Mouse (Mus musculus) hindbrain, embryonic 11.5 days (tissue): ENCODE measurements around the gene Gcc2. TPM values are rescaled to one million over a fixed set of nuclear protein-coding genes. Genes with fewer than 3 reads are reported as not detected.

ENCODE experiments used
- ATAC-seq: fragments of 200-750 bp; cut with Nextera tagmentation; 2 replicates; pipeline ENCODE4 v1.8.0; 2017; ENCODE audit warnings: mild to moderate bottlenecking, moderate TSS enrichment, moderate library complexity; ENCODE audit not compliant: low FRiP score
- DNase-seq: peaks from one replicate; pipeline ENCODE4 v3.0.0-alpha.2; 2015; ENCODE audit warnings: low spot score
- H3K27ac ChIP-seq: fragments of 300-500 bp; sonication (generic); 2 replicates; pipeline ENCODE4 v1.5.1; 2014; ENCODE audit warnings: mild to moderate bottlenecking, low read depth, low read length
- H3K27me3 ChIP-seq: fragments of 300-500 bp; sonication (generic); 2 replicates; pipeline ENCODE4 v1.6.1; 2014; ENCODE audit warnings: mild to moderate bottlenecking, low read length, moderate library complexity, mixed read lengths; ENCODE audit not compliant: control insufficient read depth, insufficient read depth
- H3K36me3 ChIP-seq: fragments of 300-500 bp; sonication (generic); 2 replicates; pipeline ENCODE4 v1.6.1; 2014; ENCODE audit warnings: mild to moderate bottlenecking, low read length, moderate library complexity, mixed read lengths; ENCODE audit not compliant: control insufficient read depth, insufficient read depth
- H3K4me1 ChIP-seq: fragments of 300-500 bp; sonication (generic); replicated peaks from 2 replicates; pipeline ENCODE4 v1.6.1; 2014; ENCODE audit warnings: low read length, mixed read lengths; ENCODE audit not compliant: control insufficient read depth, insufficient read depth
- H3K4me2 ChIP-seq: fragments of 300-500 bp; sonication (generic); replicated peaks from 2 replicates; pipeline ENCODE4 v1.6.1; 2014; ENCODE audit warnings: mild to moderate bottlenecking, low read depth, low read length
- H3K4me3 ChIP-seq: fragments of 300-500 bp; sonication (generic); 2 replicates; pipeline ENCODE4 v1.5.1; 2014; ENCODE audit warnings: low read depth, low read length
- H3K9ac ChIP-seq: fragments of 300-500 bp; sonication (generic); 2 replicates; pipeline ENCODE4 v1.6.1; 2014; ENCODE audit warnings: low read depth, low read length
- H3K9me3 ChIP-seq: fragments of 300-500 bp; sonication (generic); 2 replicates; pipeline ENCODE4 v1.6.1; 2016; ENCODE audit warnings: low read length; ENCODE audit not compliant: control insufficient read depth
- WGBS: fragments of 180-500 bp; shearing (Covaris S2); extraction: QIAGEN DNeasy Blood & Tissue Kit; methylation state at CpG from one replicate; pipeline ENCODE4 v1.1.7; 2014; 5-methylcytosine and 5-hydroxymethylcytosine counted together
- polyA plus RNA-seq: library from polyadenylated mRNA; unstranded; fragments of >200 nt; fragmentation: Nextera tagmentation; extraction: Ambion mirVana; gene quantifications from 2 replicates; pipeline ENCODE4 v1.2.1, GENCODE M21; 2014

Gcc2 gene
- 49.4 and 56.1 TPM in 2 replicates for polyA plus RNA-seq

DNA sequence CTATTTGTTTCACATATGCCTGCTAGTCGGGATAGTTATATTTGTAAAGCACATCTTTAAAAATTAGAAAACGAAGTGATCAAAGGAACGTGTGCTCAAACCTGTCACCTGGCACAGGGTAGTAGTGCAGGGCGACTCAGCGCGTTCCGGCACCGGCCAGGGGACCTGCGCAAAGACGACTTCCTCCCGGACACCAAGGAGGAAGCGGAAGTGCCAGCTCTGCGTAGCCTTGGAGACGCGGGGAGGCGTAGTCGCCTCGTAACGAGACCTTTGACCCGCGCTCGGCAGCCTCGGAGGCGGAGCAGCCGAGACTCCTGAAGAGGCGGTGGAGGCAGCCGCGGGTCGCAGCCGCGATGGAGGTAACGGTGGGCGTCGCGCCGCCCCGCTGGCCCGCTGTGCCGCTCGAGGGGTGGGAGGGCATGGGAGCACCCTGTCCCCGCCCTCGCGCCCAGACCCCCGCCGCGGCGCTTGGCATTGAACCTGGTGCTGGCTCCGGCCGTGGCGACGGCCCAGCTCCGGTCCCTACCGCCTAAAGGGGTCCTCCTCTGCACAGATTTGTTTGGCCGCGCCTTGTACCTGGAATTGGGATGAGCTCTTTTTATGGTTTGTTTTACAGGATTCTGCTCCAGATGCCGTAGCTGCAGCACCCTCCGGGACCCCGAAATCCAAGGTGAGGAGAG, at the start of gene Gcc2:
Gene Gcc2 (plus strand): TSS at position 285 of the 680 bp plus-strand sequence.
- peak within 1 kb of the TSS; percentile 78 for H3K9ac ChIP-seq
- peak within 1 kb of the TSS; percentile 52 for H3K4me2 ChIP-seq
- ATAC-seq, result peak; percentile 99
- peaks cover 2% of the 10 kb centered on the region; the same call in 1 of the 2 replicates for H3K36me3 ChIP-seq
- DNase-seq, result peak; percentile 96
- H3K27me3 ChIP-seq, result no peaks in the 10 kb centered on the region
- peak within 1 kb of the TSS; percentile 54; the same call in 1 of the 2 replicates for H3K27ac ChIP-seq
- peak within 1 kb of the TSS; percentile 85 for H3K4me3 ChIP-seq
- H3K9me3 ChIP-seq, result no peaks in the 10 kb centered on the region
- no peaks in the 10 kb centered on the region for H3K4me1 ChIP-seq
- 1% methylated on average over 36 of the region's 58 CpGs for WGBS

DNA sequence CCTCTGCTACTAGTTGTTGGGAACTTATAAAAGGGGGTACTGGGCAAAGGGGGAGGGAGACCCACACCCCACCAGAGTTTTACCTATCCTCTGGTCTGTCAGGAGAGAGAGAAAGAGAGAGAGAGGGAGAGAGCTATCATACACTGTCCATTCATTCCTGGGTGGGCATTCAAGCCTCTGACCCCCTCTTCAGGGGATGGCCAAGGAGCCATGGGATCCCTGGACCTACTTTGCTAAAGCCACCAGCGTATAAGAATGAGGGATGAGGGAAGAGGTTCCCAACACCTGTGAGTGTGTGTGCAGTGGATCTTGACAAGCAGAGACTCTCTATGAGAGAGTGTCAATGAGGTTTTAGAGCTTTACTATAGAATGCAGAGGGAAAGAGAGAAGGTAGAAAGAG, 49.3 kb upstream of the Gcc2 start:
- H3K4me2 ChIP-seq, result no peak overlapping the region
- H3K27me3 ChIP-seq, result no peaks in the 10 kb centered on the region
- no peak overlapping the region for H3K27ac ChIP-seq
- no peaks in the 10 kb centered on the region for H3K36me3 ChIP-seq
- WGBS, result 48% methylated on average over 1 of the region's 1 CpGs
- ATAC-seq (no peak), DNase-seq (no peak)
- no peak overlapping the region for H3K9ac ChIP-seq
- H3K4me1 ChIP-seq, result no peaks in the 10 kb centered on the region
- no peaks in the 10 kb centered on the region for H3K9me3 ChIP-seq
- H3K4me3 ChIP-seq, result no peak overlapping the region

DNA sequence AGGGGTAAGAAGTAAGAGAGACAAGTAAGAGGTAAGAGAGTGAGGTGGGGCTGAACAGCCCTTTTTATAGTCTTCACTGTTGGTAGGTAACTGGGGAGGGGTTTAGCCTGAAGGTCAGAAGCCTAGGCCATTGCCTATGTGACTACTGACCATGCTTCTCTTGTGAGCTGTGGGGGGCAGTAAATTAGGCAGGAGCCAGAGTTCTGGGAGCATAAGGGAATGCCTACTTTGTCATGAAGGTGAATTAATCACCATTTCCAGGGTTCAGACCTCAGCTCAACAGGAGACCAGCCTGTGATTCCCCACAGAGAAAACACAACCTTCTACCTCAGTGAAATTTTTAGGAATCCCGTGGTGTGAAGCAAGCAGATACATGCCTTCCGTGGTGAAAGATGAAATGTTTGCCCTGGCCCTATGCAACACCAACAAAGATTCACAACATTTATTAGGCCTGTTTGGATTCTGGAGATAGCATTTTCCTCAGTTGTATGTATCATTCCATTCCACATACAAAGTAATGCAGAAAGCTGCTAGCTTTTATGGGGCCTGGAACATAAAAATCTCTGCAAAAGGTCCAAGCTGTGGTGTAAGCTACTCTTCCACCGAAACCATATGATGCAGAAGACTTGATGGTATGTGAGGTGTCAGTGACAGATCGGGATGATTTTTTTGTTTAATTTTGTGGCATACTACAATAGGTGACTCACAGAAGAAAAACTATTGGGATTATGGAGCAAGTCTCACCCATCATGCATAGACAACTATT, 48.5 kb upstream of the Gcc2 start:
- ATAC-seq (0 out of 2 replicates have a peak, but pooled peaks have one; percentile 17), DNase-seq (no peak)
- Histone ChIP-seq H3K27me3 (no peaks in the 10 kb centered on the region), H3K4me3 (no peak overlapping the region), H3K27ac (no peak overlapping the region), H3K36me3 (no peaks in the 10 kb centered on the region), H3K9me3 (no peaks in the 10 kb centered on the region), H3K9ac (no peak overlapping the region), H3K4me1 (no peaks in the 10 kb centered on the region), H3K4me2 (no peak overlapping the region)
- WGBS, result 88% methylated on average over 4 of the region's 4 CpGs

DNA sequence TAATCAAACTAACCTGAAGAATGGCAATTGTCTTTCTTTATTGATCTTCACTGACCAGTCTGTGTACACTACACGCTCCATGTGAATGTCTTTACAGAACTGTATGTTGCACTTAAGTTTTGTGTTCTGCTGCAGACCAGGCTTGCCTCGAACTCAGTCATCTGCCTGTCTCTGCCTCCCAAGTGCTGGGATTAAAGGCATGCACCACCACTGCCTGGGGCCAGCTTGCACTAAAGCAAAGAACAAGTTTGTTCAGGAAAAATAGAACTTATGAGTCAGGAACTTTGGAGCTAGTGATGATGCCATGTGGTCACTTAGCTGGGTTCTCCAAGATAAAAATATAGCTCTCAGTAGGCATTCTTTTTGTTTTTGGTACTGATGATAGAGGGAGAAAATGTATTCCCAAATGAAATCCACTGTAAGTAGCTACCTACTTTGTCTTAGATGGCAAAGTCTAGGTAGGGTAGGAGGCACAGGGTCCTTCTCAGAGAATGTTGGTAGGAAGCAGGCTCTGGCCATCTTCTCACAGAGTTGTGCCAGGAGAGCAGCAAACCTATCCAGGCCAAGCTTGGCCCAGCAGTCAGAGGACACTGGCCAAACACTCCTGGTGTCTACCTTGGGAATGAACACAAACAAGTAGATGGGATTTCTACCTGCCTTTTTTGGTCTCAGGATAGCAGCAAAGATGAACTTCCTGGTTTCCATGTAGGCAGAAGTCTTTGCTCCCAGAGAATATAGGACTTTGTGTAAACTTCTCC, 45.4 kb upstream of the Gcc2 start:
- ATAC-seq, result no peak
- H3K4me3 ChIP-seq, result no peak overlapping the region
- no peaks in the 10 kb centered on the region for H3K4me1 ChIP-seq
- 73% methylated on average over 2 of the region's 2 CpGs for WGBS
- H3K27me3 ChIP-seq, result no peaks in the 10 kb centered on the region
- no peak overlapping the region for H3K9ac ChIP-seq
- no peak overlapping the region for H3K4me2 ChIP-seq
- H3K9me3 ChIP-seq, result no peaks in the 10 kb centered on the region
- no peak overlapping the region for H3K27ac ChIP-seq
- DNase-seq, result no peak
- H3K36me3 ChIP-seq, result no peaks in the 10 kb centered on the region

DNA sequence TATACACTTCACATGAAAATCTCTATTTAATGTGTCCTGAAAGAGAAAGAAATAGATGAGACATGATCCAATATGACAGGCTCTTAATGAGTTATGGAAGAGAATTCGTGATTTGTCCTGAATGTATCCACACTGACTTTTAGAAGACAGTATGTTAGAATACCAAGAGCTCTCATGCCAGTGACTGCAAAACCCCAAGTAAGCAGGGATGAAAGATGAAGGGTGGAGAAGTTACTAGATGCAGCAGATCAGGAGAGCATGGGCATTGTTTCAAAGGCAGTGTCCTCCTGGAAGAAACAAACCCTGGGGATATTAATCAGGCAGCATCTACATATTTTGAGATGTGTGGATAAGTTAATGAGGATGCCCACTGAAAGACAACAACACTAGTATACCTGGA, 44.8 kb upstream of the Gcc2 start:
- DNase-seq (no peak), ATAC-seq (no peak)
- H3K4me3 ChIP-seq, result no peak overlapping the region
- H3K27ac ChIP-seq, result no peak overlapping the region
- H3K4me1 ChIP-seq, result no peaks in the 10 kb centered on the region
- 73% methylated on average over 1 of the region's 1 CpGs for WGBS
- no peaks in the 10 kb centered on the region for H3K27me3 ChIP-seq
- H3K9ac ChIP-seq, result no peak overlapping the region
- no peak overlapping the region for H3K4me2 ChIP-seq
- H3K9me3 ChIP-seq, result no peaks in the 10 kb centered on the region
- H3K36me3 ChIP-seq, result no peaks in the 10 kb centered on the region

DNA sequence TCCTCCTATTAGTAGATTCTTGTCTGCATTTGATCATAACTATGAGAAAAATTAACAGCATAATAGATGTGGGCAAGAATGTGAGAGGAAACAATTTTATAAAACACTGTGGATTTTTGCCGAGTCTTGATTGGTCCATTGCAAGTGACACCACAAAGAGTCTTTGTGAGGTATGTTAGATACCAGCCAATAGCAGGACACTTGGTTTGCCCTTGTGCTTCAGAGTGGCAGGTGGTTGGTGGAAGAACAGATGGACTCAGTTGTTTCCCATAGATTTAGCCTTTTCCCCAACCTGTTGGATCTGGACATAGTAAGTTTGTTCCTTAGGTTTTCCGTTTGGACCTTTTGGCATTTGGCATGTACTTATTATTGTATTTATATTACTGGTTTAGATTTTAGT, 44.1 kb upstream of the Gcc2 start:
- WGBS, result 89% methylated on average over 2 of the region's 2 CpGs
- Histone ChIP-seq H3K4me1 (no peaks in the 10 kb centered on the region), H3K4me3 (no peak overlapping the region), H3K27ac (no peak overlapping the region), H3K36me3 (no peaks in the 10 kb centered on the region), H3K27me3 (no peaks in the 10 kb centered on the region), H3K9ac (no peak overlapping the region), H3K9me3 (no peaks in the 10 kb centered on the region), H3K4me2 (no peak overlapping the region)
- ATAC-seq (no peak), DNase-seq (no peak)

DNA sequence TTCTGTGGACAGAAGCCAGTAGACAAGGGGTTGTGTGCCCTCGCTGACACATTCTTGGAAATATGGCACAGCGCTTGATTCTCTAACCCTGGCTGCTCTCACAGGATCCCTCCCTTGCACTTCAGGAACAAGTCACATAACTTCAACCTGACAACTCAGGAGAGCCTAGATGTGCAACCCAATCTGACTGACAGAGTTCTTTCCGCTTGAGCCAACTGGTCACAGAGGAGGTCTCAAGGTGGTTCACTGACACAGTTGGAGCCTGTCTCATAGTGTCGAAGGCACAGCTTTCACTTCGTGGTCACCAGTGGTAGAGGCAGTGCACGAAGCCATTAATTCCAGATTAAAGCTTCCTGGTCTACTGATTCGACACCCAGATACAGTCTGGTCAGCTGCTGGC, 43.1 kb upstream of the Gcc2 start:
- Histone ChIP-seq H3K9ac (no peak overlapping the region), H3K27me3 (no peaks in the 10 kb centered on the region), H3K9me3 (no peaks in the 10 kb centered on the region), H3K4me1 (no peaks in the 10 kb centered on the region), H3K36me3 (no peaks in the 10 kb centered on the region), H3K4me2 (no peak overlapping the region), H3K27ac (no peak overlapping the region), H3K4me3 (no peak overlapping the region)
- DNase-seq, result no peak
- WGBS, result 77% methylated on average over 7 of the region's 7 CpGs
- no peak for ATAC-seq

DNA sequence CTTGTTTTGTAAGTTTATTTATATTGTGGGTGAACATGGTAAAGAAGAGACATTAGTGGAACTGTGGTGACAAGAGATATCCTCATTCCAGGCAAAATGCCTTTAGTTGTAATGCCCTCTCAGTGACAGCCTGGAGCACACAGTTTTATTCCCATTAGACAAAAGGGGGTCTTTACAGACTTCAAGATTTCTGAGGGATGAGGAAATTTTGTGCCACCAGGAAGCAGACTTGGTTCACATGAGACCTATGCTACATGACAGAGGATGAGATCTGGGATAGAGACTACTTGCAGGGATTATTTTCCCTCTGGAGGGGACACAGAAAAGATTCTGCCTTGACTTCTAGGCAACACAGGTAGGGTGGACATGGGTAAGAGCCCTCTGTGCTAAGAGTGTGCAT, 40.8 kb upstream of the Gcc2 start:
- ATAC-seq (no peak), DNase-seq (no peak)
- Histone ChIP-seq H3K4me3 (no peak overlapping the region), H3K27ac (no peak overlapping the region), H3K9ac (no peak overlapping the region), H3K27me3 (no peaks in the 10 kb centered on the region), H3K4me2 (no peak overlapping the region), H3K4me1 (no peaks in the 10 kb centered on the region), H3K36me3 (no peaks in the 10 kb centered on the region), H3K9me3 (no peaks in the 10 kb centered on the region)
